Mouse (Mus musculus) layer of hippocampus, adult 2 months (tissue): ENCODE data around the gene Kctd13. TPM values are rescaled to one million over a fixed set of nuclear protein-coding genes. Genes with fewer than 3 reads are reported as not detected.
"Not testable (repeated sequence)": the region's sequence is repeated elsewhere in the genome, so short reads cannot be mapped to it uniquely, and the experiment has no call there.

Experiments used
- DNase-seq, 2 experiments: peaks; one replicate each; pipeline ENCODE4 v3.0.0; 2022; ENCODE audit warnings: low spot score in 2 of 2
- H3K27ac ChIP-seq: fragments of 200-600 bp; 2 replicates; pipeline ENCODE4 v1.8.1; 2022
- H3K4me3 ChIP-seq: fragments of 200-600 bp; 2 replicates; pipeline ENCODE4 v1.8.1; 2022; ENCODE audit warnings: mild to moderate bottlenecking
- CTCF ChIP-seq: fragments of 200-600 bp; conservative IDR thresholded peaks from 2 replicates; pipeline ENCODE4 v1.8.1; 2022; ENCODE audit warnings: antibody characterized with exemption, mild to moderate bottlenecking, moderate library complexity
- long read RNA-seq, 2 experiments: library from polyadenylated mRNA; stranded (forward); transcript quantifications; one replicate each; pipeline ENCODE4 v2.0.0; 2021; ENCODE audit warnings: borderline mapping rate in 2 of 2
- total RNA-seq, 2 experiments: library from RNA; stranded (reverse); gene quantifications; 2 replicates each; pipeline ENCODE4 v1.2.3; 2021

Kctd13 gene
- total RNA-seq: 100 to 1,000 TPM; 164 to 166 TPM
- long read RNA-seq, experiment 1, transcript Kctd13-202 (2 exons, 378 nt): minor isoform, 19 of 274 reads
- long read RNA-seq, experiment 1, transcript Kctd13-201 (6 exons, 1,676 nt): major isoform, 242 of 274 reads
- long read RNA-seq, experiment 1, partial matches to known transcripts: 3 of 274 reads
- long read RNA-seq, experiment 1, other reads (novel, unspliced or antisense): 10 of 274 reads
- long read RNA-seq, experiment 2, transcript Kctd13-202 (2 exons, 378 nt): minor isoform, 9 of 393 reads
- long read RNA-seq, experiment 2, transcript Kctd13-201 (6 exons, 1,676 nt): major isoform, 364 of 393 reads
- long read RNA-seq, experiment 2, partial matches to known transcripts: 5 of 393 reads
- long read RNA-seq, experiment 2, other reads (novel, unspliced or antisense): 15 of 393 reads

- peak within 1 kb of the TSS; percentile 89 for H3K27ac ChIP-seq
- H3K4me3 ChIP-seq: peak within 1 kb of the TSS; percentile 91
- DNase-seq: peak; percentile 91 to 93
- no peak for TF ChIP-seq CTCF
Observed at GRCm38 (mm10) chr7:126928384-126929037, at the start of gene Kctd13. Kctd13 (plus strand) TSS chr7:126928879.

DNA sequence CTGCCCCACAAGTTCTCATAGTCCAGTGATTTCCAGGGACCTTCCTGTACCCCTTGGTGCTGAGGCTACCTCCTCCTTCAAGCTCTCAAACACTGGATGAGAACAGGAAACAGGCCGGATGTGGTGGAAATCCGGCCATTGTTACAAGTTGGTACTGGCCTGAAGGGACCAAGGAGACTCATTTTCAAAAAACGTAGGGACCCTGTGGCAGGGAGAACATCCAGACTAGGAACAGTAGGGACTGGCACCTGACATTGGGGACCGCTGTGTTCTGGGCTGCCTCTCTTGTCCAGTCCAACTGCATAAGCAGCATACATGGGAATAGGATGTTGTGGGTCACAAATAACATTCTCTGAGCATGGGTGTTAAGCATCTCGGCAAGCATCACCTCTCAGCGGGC lies 47.6 kb upstream of the Kctd13 start:
- no peak for DNase-seq
- Histone ChIP-seq H3K4me3 (peak overlapping the region; percentile 86), H3K27ac (peak overlapping the region; percentile 72)
- no peak for TF ChIP-seq CTCF

- Histone ChIP-seq H3K27ac (peak overlapping the region; percentile 97), H3K4me3 (peak overlapping the region; percentile 86)
- DNase-seq: no peak
- no peak for TF ChIP-seq CTCF
Observed at GRCm38 (mm10) chr7:126883731-126884181, 44.9 kb upstream of the Kctd13 start.

GRCm38 (mm10) chr7:126884286-126885164 lies 44.2 kb upstream of the Kctd13 start, which contains the start of gene Taok2:
Taok2 (minus strand) TSS chr7:126884703.
- H3K4me3 ChIP-seq: peak within 1 kb of the TSS; percentile 86
- peak; percentile 98 to 99 for DNase-seq
- TF ChIP-seq CTCF: no peak; the same call in 1 of the 2 replicates

GRCm38 (mm10) chr7:126887281-126887680 lies 41.4 kb upstream of the Kctd13 start:
- no peak for DNase-seq
- TF ChIP-seq CTCF: no peak
- H3K27ac ChIP-seq: no peak overlapping the region
- H3K4me3 ChIP-seq: no peak overlapping the region

More at GRCm38 (mm10) chr7:126884286-126885164, 44.2 kb upstream of the Kctd13 start, which contains the start of gene Taok2:
- peak within 1 kb of the TSS; percentile 97 for H3K27ac ChIP-seq

DNA sequence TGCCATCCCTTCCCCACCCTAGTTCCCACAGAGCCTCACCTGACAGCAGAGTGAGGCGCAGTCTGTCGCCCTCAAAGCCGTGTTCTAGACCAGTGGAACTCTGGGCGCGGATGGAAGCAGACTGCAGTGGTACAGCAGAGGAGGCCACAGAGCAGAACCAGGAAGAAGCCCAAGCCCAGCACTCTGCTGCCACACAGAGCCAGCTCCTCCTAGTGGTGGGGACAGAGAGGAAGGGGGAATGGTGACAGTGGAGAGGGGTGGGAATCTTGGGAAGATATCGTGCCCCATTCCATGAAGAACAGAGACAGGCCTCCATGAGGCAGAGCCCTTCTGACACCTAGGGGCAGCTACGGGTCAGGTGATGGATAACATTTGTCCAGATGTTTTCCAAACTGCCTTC lies 39.8 kb upstream of the Kctd13 start:
- no peak overlapping the region for H3K4me3 ChIP-seq
- no peak for DNase-seq
- TF ChIP-seq CTCF: peak; percentile 67

GRCm38 (mm10) chr7:126896912-126897311 lies 31.8 kb upstream of the Kctd13 start:
- DNase-seq: no peak
- no peak overlapping the region; the same call in 1 of the 2 replicates for H3K4me3 ChIP-seq
- H3K27ac ChIP-seq: peak overlapping the region; percentile 96; the same call in 1 of the 2 replicates
- no peak for TF ChIP-seq CTCF

More for the DNA sequence above, 39.8 kb upstream of the Kctd13 start:
- H3K27ac ChIP-seq: no peak overlapping the region

GRCm38 (mm10) chr7:126897390-126898101 lies 31.1 kb upstream of the Kctd13 start:
- Histone ChIP-seq H3K4me3 (peak overlapping the region; percentile 74), H3K27ac (peak overlapping the region; percentile 96)
- TF ChIP-seq CTCF: no peak
- no peak for DNase-seq

DNA sequence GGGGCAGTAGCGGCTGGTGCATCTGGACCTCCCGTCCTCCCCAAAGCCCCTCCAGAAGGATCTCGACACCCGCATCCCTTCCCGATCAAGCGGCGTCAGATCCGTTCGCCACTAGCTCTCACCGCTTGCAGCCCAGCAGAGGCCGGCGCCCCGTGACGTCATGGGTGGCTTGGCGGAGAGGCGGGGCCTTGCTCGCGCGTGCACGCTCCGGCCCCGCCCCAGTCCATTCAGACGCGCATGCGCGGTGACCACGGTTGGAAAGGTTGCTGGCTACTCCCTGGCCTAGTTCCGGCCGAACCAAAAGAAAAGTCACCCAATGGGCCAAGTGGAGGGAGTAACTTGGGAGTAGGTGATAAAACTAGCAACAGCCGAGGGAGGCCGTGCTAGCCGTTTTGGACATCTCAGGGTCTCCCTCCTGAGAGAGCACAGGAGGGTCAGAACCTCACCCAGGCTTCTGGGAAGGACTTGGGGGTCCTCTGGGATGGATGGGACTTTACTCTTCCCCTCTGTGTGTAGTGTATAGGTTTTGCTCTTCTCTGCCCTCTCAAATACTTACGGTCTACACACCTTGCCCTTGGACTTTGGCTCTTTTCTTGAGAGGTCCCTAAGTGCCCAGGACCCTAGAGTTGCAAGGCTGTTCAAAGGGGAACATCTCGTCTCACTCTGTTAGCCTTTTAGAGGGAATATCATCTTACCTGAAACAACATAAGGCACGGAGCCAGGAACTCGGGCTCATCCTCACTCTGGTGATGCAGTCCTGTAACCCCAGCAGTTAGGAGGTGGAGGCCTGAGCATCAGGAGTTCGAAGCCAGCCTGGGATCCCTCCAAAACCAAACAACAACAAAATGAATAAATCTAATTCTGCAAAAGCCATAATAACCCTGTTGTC lies 30.3 kb upstream of the Kctd13 start:
- H3K27ac ChIP-seq: peak overlapping the region; percentile 96
- peak; percentile 93 to 97 for DNase-seq
- no peak for TF ChIP-seq CTCF
- peak overlapping the region; percentile 74 for H3K4me3 ChIP-seq

GRCm38 (mm10) chr7:126899781-126900180 lies 28.9 kb upstream of the Kctd13 start:
- H3K4me3 ChIP-seq, DNase-seq, H3K27ac ChIP-seq: not testable (repeated sequence)

DNA sequence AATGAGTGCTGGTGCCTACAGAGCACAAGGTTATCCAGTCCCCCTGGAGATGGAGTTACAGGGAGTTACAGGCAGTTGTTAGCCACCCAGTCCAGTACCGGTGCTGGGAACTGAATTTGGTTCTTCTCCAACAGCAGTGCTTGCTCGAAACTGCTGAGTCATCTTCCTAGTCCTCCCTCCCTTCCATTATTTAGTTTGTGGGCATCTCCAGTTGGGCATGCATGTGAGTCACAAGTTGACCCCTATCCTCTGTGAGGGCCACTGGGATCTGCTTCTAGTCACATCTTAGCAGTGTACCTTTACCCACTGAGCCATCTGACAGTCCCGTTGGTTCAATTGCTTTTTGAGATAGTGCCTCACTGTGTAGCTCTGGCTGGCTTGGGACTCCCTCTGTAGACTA lies 23.1 kb upstream of the Kctd13 start:
- Histone ChIP-seq H3K27ac (no peak overlapping the region), H3K4me3 (no peak overlapping the region)
- no peak for DNase-seq
- no peak for TF ChIP-seq CTCF
